Mouse (Mus musculus): ENCODE data around the gene Stk32c. TPM values are rescaled to one million over a fixed set of nuclear protein-coding genes. Genes with fewer than 3 reads are reported as not detected.

The Stk32c gene
- polyA plus RNA-seq, 1 experiment: 7.5 TPM

GRCm38 (mm10) chr7:139093124-139093523 lies 120.0 kb downstream of the Stk32c start:
- no peaks in the 10 kb centered on the region for H3K4me1 ChIP-seq (ENCODE audit: control insufficient read depth, insufficient read depth, insufficient read length)
- TF ChIP-seq POLR2A (IDR thresholded peaks at IDR 0.05; ENCODE audit: low read depth, low read length) (no peak), CTCF (IDR thresholded peaks at IDR 0.05; ENCODE audit: extremely low read depth, insufficient read depth, insufficient read length, insufficient replicate concordance) (no peak)
- H3K4me3 ChIP-seq (ENCODE audit: extremely low read depth, insufficient read depth, insufficient read length): no peak overlapping the region
- H3K36me3 ChIP-seq (ENCODE audit: control insufficient read depth, insufficient read depth, low read length): no peaks in the 10 kb centered on the region
- H3K27ac ChIP-seq (ENCODE audit: insufficient read depth, low read length): no peak overlapping the region
- DNase-seq (ENCODE audit: low read depth in 1 of 2, low spot score in 2 of 2): no peak
- 81% methylated on average over 5 of the region's 5 CpGs for WGBS
- no peaks in the 10 kb centered on the region for H3K27me3 ChIP-seq (ENCODE audit: control insufficient read depth, insufficient read depth, low read length)

- WGBS: 91% methylated on average over 5 of the region's 5 CpGs
- Histone ChIP-seq H3K36me3 (ENCODE audit: control insufficient read depth, insufficient read depth, low read length) (no peaks in the 10 kb centered on the region), H3K27ac (ENCODE audit: insufficient read depth, low read length) (no peak overlapping the region), H3K4me3 (ENCODE audit: extremely low read depth, insufficient read depth, insufficient read length) (no peak overlapping the region), H3K27me3 (ENCODE audit: control insufficient read depth, insufficient read depth, low read length) (no peaks in the 10 kb centered on the region), H3K4me1 (ENCODE audit: control insufficient read depth, insufficient read depth, insufficient read length) (no peaks in the 10 kb centered on the region)
- no peak for TF ChIP-seq CTCF (IDR thresholded peaks at IDR 0.05; ENCODE audit: extremely low read depth, insufficient read depth, insufficient read length, insufficient replicate concordance)
- TF ChIP-seq POLR2A (IDR thresholded peaks at IDR 0.05; ENCODE audit: low read depth, low read length): no peak
- no peak for DNase-seq (ENCODE audit: low read depth in 1 of 2, low spot score in 2 of 2)
Measured at GRCm38 (mm10) chr7:139092676-139093075, 120.4 kb downstream of the Stk32c start.

DNA sequence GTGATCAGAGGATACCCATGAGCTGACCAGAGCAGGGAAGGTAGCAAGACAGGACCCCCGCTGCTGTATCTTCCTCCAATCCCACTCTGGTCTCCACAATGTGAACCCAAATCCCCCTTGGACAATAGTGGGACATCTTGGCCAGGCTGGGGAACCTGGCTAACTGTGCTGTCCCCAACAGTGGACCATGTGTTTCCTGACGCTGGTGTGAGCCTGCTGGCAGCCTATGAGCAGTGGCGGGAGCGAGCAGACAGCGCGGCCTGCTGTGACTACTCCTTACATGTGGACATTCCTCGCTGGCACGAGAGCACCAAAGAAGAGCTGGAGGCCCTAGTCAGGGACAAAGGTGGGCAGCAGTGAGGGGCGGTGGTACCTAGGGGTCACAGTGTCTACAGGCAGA lies 121.4 kb downstream of the Stk32c start:
- TF ChIP-seq POLR2A (IDR thresholded peaks at IDR 0.05; ENCODE audit: low read depth, low read length) (no peak), CTCF (IDR thresholded peaks at IDR 0.05; ENCODE audit: extremely low read depth, insufficient read depth, insufficient read length, insufficient replicate concordance) (no peak)
- Histone ChIP-seq H3K27me3 (ENCODE audit: control insufficient read depth, insufficient read depth, low read length) (no peaks in the 10 kb centered on the region), H3K4me3 (ENCODE audit: extremely low read depth, insufficient read depth, insufficient read length) (no peak overlapping the region), H3K27ac (ENCODE audit: insufficient read depth, low read length) (no peak overlapping the region), H3K4me1 (ENCODE audit: control insufficient read depth, insufficient read depth, insufficient read length) (no peaks in the 10 kb centered on the region), H3K36me3 (ENCODE audit: control insufficient read depth, insufficient read depth, low read length) (no peaks in the 10 kb centered on the region)
- DNase-seq (ENCODE audit: low read depth in 1 of 2, low spot score in 2 of 2): no peak
- 80% methylated on average over 9 of the region's 9 CpGs for WGBS

DNA sequence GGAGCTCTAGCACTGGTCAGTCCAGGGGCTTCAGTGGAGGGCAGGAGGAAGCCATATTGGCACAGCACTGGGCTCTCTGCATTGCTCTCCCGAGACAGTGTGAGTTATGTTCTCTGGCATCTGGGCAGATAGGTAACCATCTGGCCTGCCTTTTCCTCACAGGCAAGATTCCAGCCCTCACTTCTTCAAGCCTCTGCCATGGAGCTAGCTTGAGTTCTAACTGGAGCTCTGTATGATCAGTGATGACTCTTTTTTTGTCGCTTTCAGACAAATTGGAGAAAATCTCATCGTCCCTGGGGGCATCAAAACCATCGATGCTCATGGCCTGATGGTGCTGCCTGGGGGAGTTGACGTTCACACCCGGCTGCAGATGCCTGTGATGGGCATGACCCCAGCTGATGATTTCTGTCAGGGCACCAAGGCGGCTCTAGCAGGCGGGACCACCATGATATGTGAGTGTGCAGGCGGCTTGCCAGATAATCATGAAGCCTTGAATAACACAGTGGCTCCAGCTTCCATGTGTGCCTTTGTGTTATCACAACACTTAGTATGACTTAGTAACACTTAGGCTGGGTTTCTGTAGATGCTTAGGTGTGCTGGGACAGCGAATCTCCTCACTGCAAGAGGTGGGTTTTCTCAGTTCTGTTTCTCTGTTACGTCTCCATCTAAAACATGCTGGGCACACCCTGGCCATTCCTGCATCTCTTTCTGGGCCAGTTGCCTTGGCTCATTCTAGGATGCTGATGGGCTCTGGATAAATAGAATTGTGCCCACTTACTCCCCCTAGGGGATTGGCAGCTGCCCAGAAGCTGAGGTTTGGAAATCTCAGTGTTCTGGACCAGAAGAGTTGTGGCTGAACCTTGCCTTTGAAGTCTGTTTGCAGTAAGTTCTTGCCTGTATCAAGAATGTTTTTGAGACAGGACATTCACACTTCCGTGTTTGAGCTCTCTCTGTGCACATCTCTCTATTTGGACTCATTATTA lies 122.9 kb downstream of the Stk32c start:
- Histone ChIP-seq H3K27me3 (ENCODE audit: control insufficient read depth, insufficient read depth, low read length) (peaks cover 1% of the 10 kb centered on the region; the same call in 1 of the 2 replicates), H3K36me3 (ENCODE audit: control insufficient read depth, insufficient read depth, low read length) (no peaks in the 10 kb centered on the region), H3K4me1 (ENCODE audit: control insufficient read depth, insufficient read depth, insufficient read length) (no peaks in the 10 kb centered on the region; the same call in 1 of the 2 replicates), H3K4me3 (ENCODE audit: extremely low read depth, insufficient read depth, insufficient read length) (no peak overlapping the region), H3K27ac (ENCODE audit: insufficient read depth, low read length) (no peak overlapping the region)
- TF ChIP-seq POLR2A (IDR thresholded peaks at IDR 0.05; ENCODE audit: low read depth, low read length): no peak
- no peak for TF ChIP-seq CTCF (IDR thresholded peaks at IDR 0.05; ENCODE audit: extremely low read depth, insufficient read depth, insufficient read length, insufficient replicate concordance)
- 87% methylated on average over 12 of the region's 12 CpGs for WGBS
- no peak for DNase-seq (ENCODE audit: low read depth in 1 of 2, low spot score in 2 of 2)

GRCm38 (mm10) chr7:139087801-139088200 lies 125.3 kb downstream of the Stk32c start:
- Histone ChIP-seq H3K4me1 (ENCODE audit: control insufficient read depth, insufficient read depth, insufficient read length) (no peaks in the 10 kb centered on the region; the same call in 1 of the 2 replicates), H3K36me3 (ENCODE audit: control insufficient read depth, insufficient read depth, low read length) (no peaks in the 10 kb centered on the region), H3K27me3 (ENCODE audit: control insufficient read depth, insufficient read depth, low read length) (peaks cover 1% of the 10 kb centered on the region; the same call in 1 of the 2 replicates), H3K27ac (ENCODE audit: insufficient read depth, low read length) (no peak overlapping the region), H3K4me3 (ENCODE audit: extremely low read depth, insufficient read depth, insufficient read length) (no peak overlapping the region)
- 61% methylated on average over 2 of the region's 2 CpGs for WGBS
- TF ChIP-seq POLR2A (IDR thresholded peaks at IDR 0.05; ENCODE audit: low read depth, low read length) (no peak), CTCF (IDR thresholded peaks at IDR 0.05; ENCODE audit: extremely low read depth, insufficient read depth, insufficient read length, insufficient replicate concordance) (no peak)
- DNase-seq (ENCODE audit: low read depth in 1 of 2, low spot score in 2 of 2): no peak

GRCm38 (mm10) chr7:139086195-139087158 lies 126.6 kb downstream of the Stk32c start:
- Histone ChIP-seq H3K4me1 (ENCODE audit: control insufficient read depth, insufficient read depth, insufficient read length) (no peaks in the 10 kb centered on the region; the same call in 1 of the 2 replicates), H3K36me3 (ENCODE audit: control insufficient read depth, insufficient read depth, low read length) (no peaks in the 10 kb centered on the region), H3K4me3 (ENCODE audit: extremely low read depth, insufficient read depth, insufficient read length) (no peak overlapping the region; the same call in 1 of the 2 replicates), H3K27me3 (ENCODE audit: control insufficient read depth, insufficient read depth, low read length) (peaks cover 1% of the 10 kb centered on the region; the same call in 1 of the 2 replicates), H3K27ac (ENCODE audit: insufficient read depth, low read length) (no peak overlapping the region)
- 12% methylated on average over 60 of the region's 61 CpGs for WGBS
- no peak for DNase-seq (ENCODE audit: low read depth in 1 of 2, low spot score in 2 of 2)
- no peak for TF ChIP-seq CTCF (IDR thresholded peaks at IDR 0.05; ENCODE audit: extremely low read depth, insufficient read depth, insufficient read length, insufficient replicate concordance)
- no peak for TF ChIP-seq POLR2A (IDR thresholded peaks at IDR 0.05; ENCODE audit: low read depth, low read length)

Measured in spleen, adult 2 months (tissue).